Mouse (Mus musculus) liver, embryonic 18 days (tissue): ENCODE data around the gene 6030408B16Rik. TPM values are rescaled to one million over a fixed set of nuclear protein-coding genes. Genes with fewer than 3 reads are reported as not detected.

ENCODE experiments used
- polyA plus RNA-seq: library from polyadenylated mRNA; depleted of rRNA; stranded (reverse); fragments of >200 nt; gene quantifications from 2 replicates; pipeline ENCODE4 v1.2.3, GENCODE M21; 2012; rRNA removed

The 6030408B16Rik gene
- 0.43 and 0.51 TPM in 2 replicates for polyA plus RNA-seq

GRCm38 (mm10) chr15:101293025-101293621 lies at the start of gene 6030408B16Rik:
Gene 6030408B16Rik (plus strand): TSS chr15:101293212.

DNA sequence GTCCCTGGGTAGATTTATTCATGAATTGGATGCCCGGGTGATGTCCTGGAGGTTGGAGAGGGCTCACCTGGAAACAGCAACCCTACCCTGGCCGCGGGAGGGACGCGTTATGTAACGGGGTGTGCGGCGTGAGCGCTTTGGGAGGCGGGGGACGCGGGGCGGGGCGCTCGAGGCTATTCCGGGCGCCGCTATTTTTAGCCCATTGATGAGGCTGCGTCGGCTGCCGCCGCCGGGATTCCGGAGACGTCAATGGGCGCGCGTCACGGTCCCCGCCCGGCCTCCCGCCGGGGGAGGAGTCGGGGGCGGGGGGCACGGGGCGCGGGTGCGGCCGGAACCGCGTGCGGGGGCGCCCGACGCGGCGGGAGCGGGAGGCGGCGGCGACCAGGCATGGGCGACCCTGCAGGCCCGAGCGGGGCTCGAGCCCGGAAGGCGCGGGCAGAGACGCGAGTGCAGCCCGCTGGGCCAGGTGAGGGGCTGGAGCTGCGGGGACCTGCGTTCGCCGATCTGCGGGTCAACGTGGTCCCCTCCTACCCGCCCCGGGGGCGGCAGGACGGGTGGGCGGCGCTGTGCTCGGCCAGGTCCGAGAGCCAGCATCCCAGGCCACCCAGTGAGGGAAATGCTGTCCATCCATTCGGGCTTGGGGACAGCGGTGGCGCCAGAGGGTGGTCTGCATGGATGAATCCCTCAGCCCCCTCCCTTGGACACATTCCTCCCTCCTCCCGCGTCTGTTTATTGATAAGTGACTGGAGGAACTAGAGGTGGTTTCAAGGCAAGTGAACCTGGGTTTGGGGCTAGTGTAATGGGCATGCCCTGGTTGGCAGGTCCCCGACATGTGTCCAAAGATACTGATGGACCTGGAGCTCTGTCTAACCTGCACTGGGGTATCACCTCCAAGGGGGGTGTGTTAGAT lies 38.9 kb upstream of the 6030408B16Rik start, which contains the start of gene Nr4a1:
Gene Nr4a1, plus strand, starts transcription at position 384 of the 910 bp plus-strand sequence.

DNA sequence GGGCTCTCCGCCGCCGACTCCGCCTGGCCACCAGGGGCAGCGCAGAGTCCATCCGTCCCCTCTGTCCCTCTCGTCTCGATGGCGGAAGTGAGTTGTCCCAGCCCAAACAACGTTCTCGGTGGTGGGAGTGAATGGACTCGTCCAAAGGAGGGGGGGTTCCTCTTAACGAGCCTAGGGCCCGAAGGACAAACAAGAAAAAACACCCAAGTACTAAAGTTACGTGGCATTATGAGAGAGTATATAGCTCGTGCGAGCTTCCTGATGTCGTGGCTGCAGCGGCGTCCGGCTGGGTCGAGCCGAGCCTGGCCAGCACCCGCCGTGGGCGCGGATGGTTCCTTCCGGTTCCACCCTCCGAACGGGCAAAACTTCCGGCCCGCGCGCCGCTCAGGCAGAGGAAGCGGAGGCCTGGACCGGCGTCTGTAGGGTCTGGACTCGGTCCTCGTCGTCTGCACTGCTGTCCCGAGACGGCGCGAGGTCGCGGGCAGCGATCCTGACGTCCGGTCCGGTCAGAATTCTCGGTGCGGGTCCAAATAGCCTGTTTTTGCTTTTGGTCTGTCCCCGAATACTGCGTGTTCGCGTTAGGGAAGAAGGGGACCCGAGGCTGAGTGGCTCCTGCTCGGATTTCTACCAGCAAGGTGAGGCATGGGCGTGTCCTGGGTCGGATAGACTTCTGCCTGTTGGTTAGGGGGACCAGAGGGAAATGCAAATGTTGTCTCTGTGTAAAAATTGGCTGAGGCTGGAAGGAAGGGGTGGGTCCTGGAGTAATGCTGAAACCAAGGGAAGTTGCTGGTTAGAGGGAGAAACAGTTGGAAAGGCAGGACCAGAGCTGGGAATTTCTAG lies 8.9 kb upstream of the 6030408B16Rik start, which contains the start of gene Atg101:
Gene Atg101, plus strand, starts transcription at position 362 of the 840 bp plus-strand sequence.

Other genes with a start within 250 kb of the 6030408B16Rik start
- not detected in 2 replicates for gene Gm47841, start 245.8 kb upstream of the 6030408B16Rik start, polyA plus RNA-seq
- gene Fignl2, start 214.6 kb upstream of the 6030408B16Rik start, polyA plus RNA-seq = 1.2 and 1.4 TPM in 2 replicates
- gene Ankrd33, start 177.5 kb upstream of the 6030408B16Rik start, polyA plus RNA-seq = not detected in 2 replicates
- 3.8 and 4.6 TPM in 2 replicates for gene Acvrl1, start 164.7 kb upstream of the 6030408B16Rik start, polyA plus RNA-seq
- gene Acvr1b, start 119.1 kb upstream of the 6030408B16Rik start, polyA plus RNA-seq = 5.0 and 6.3 TPM in 2 replicates
- gene Grasp, start 69.0 kb upstream of the 6030408B16Rik start, polyA plus RNA-seq = 0.85 and 1.2 TPM in 2 replicates
- 0.94 and 0.97 TPM in 2 replicates for gene Nr4a1, start 38.9 kb upstream of the 6030408B16Rik start, polyA plus RNA-seq
- gene Atg101, start 8.9 kb upstream of the 6030408B16Rik start, polyA plus RNA-seq = 22.5 and 25.1 TPM in 2 replicates
- 0.35 and 0.42 TPM in 2 replicates for gene Krt80, start 77.0 kb downstream of the 6030408B16Rik start, polyA plus RNA-seq
- gene Krt7, start 117.8 kb downstream of the 6030408B16Rik start, polyA plus RNA-seq = 2.6 and 3.0 TPM in 2 replicates
- not detected in 2 replicates for gene Krt87, start 145.6 kb downstream of the 6030408B16Rik start, polyA plus RNA-seq
- not detected in 2 replicates for gene Krt88, start 154.5 kb downstream of the 6030408B16Rik start, polyA plus RNA-seq
- gene Krt81, start 170.5 kb downstream of the 6030408B16Rik start, polyA plus RNA-seq = not detected in 2 replicates
- 0.07 and 0.22 TPM in 2 replicates for gene Krt86, start 180.3 kb downstream of the 6030408B16Rik start, polyA plus RNA-seq
- gene Krt83, start 198.3 kb downstream of the 6030408B16Rik start, polyA plus RNA-seq = 0.85 and 1.1 TPM in 2 replicates
- gene Gm49425, start 224.0 kb downstream of the 6030408B16Rik start, polyA plus RNA-seq = not detected in 2 replicates
- gene Krt84, start 239.6 kb downstream of the 6030408B16Rik start, polyA plus RNA-seq = not detected in 2 replicates